Mouse (Mus musculus): ENCODE measurements around the gene Zic3. TPM values are rescaled to one million over a fixed set of nuclear protein-coding genes. Genes with fewer than 3 reads are reported as not detected.

Gene Zic3
- total and polyA plus RNA-seq, 2 experiments from 2014 or later = 15.7 to 31.4 TPM

DNA sequence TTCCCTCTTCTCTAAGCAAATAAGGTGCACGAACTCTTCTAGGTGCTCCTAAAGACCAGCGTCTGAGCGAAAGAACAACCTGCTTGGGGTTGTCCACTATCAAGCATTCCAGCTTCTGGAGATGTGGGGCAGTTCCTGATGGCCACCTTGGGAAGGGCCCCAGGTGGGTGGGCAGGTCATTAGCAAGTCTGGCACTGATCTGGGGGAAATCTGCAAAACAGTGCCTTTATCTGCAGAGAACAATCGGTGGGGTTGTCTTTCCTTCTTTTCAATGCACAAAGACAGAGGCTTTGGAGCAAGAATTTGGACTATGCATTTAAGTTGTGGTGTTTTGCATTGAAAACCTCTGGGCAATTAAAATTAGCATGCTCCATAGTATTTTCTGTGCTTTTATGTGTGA, 17.2 kb downstream of the Zic3 start:
- Histone ChIP-seq H3K9ac (replicated peaks; ENCODE audit: low read length) (no peak overlapping the region), H3K4me1 (ENCODE audit: insufficient read depth, low read length) (no peaks in the 10 kb centered on the region), H3K4me3 (ENCODE audit: low read length) (no peak overlapping the region), H3K4me2 (ENCODE audit: low read depth, low read length) (peak overlapping the region; percentile 53; the same call in 1 of the 2 replicates), H3K36me3 (ENCODE audit: insufficient read depth, low read length) (no peaks in the 10 kb centered on the region), H3K27ac (no peak overlapping the region), H3K9me3 (ENCODE audit: low read length) (no peaks in the 10 kb centered on the region), H3K27me3 (ENCODE audit: insufficient read depth, low read length) (no peaks in the 10 kb centered on the region)
- ATAC-seq (no peak), DNase-seq (ENCODE audit: low spot score) (no peak)
- no peak for TF ChIP-seq CTCF (IDR thresholded peaks at IDR 0.05; ENCODE audit: low read depth)
- 43% methylated on average over 4 of the region's 4 CpGs for WGBS

DNA sequence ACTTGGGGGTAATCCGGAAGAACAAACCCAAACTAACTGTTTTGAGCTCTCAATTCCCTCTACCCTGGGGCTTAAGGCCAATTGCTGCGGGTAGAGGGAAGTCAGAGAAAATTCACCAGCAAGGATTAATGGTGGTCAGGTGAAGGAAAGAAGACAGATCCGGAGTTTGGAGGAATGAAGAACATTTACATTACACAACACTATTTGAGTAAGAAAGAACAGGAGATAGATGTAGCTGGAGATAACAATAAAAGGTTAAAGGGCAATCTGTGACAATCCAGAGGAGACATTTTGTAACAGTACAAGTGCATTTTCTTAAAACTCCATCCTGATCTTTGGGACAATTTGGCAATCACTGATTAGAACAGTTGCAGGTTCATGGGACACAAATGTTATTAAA, 19.4 kb downstream of the Zic3 start:
- no peak for TF ChIP-seq CTCF (IDR thresholded peaks at IDR 0.05; ENCODE audit: low read depth)
- WGBS = 56% methylated on average over 3 of the region's 3 CpGs
- no peak overlapping the region for H3K9ac ChIP-seq (replicated peaks; ENCODE audit: low read length)
- H3K4me1 ChIP-seq (ENCODE audit: insufficient read depth, low read length) = no peaks in the 10 kb centered on the region
- DNase-seq (ENCODE audit: low spot score) (no peak), ATAC-seq (no peak)
- no peak overlapping the region for H3K4me3 ChIP-seq (ENCODE audit: low read length)
- no peaks in the 10 kb centered on the region for H3K27me3 ChIP-seq (ENCODE audit: insufficient read depth, low read length)
- H3K9me3 ChIP-seq (ENCODE audit: low read length) = no peaks in the 10 kb centered on the region
- H3K36me3 ChIP-seq (ENCODE audit: insufficient read depth, low read length) = no peaks in the 10 kb centered on the region
- no peak overlapping the region for H3K4me2 ChIP-seq (ENCODE audit: low read depth, low read length)
- no peak overlapping the region for H3K27ac ChIP-seq

DNA sequence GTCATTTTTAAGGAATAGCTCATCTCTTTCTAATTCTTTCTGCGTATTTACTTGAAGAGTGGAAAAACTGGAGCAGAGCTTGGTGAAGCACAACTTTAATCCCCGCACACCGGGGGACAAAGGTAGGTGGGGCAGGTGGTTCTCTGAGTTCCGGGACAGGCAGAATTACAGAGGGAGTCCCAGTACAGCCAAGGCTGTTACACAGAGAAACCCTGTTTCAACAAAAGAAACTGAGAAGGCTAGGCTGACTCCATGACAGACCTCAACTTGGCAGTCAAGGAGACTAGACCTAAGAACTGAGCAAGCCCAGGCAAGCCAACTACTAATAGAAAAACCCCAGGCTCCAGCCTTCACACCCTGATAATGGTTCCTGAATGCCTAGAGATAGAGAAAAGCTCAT, 20.0 kb downstream of the Zic3 start:
- Histone ChIP-seq H3K4me3 (ENCODE audit: low read length) (no peak overlapping the region), H3K36me3 (ENCODE audit: insufficient read depth, low read length) (no peaks in the 10 kb centered on the region), H3K9ac (replicated peaks; ENCODE audit: low read length) (no peak overlapping the region), H3K27ac (no peak overlapping the region), H3K27me3 (ENCODE audit: insufficient read depth, low read length) (no peaks in the 10 kb centered on the region), H3K4me2 (ENCODE audit: low read depth, low read length) (no peak overlapping the region), H3K9me3 (ENCODE audit: low read length) (no peaks in the 10 kb centered on the region), H3K4me1 (ENCODE audit: insufficient read depth, low read length) (no peaks in the 10 kb centered on the region)
- 82% methylated on average over 4 of the region's 4 CpGs for WGBS
- no peak for ATAC-seq
- no peak for TF ChIP-seq CTCF (IDR thresholded peaks at IDR 0.05; ENCODE audit: low read depth)
- no peak for DNase-seq (ENCODE audit: low spot score)
